8 mouse cellular contexts compared by ENCODE assay signal in the genomic region with DNA sequence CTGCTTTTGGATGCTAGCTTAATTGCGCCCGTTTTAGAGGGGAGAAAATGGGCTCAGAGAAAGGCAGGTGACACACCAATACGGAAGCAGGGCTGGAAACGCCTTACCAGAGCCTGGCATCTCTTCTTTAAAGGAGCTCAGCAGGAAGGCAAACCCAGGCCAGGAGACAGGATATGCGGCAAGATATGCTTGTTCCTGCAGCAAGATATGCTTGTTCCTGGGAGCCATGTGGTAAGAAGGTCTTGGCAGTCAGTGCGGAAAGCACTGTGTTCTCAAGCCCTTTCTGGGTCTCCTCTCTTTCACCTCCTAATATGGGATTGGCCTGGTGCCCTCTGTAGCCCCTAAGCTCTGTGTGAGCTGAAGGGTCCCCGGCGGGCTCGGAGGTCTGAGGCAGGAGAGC.
DNase-seq lines count a peak whose midpoint lies in the region; ATAC-seq and TF ChIP-seq lines count a peak whose summit lies in the region.

No protein-coding gene starts in this region.

- intact Hi-C loops in left cerebral cortex, adult 2 months (cut with DNase I): no loop called here

- DNase-seq in kidney, adult 9 months: peak; percentile 24
- DNase-seq in kidney, postnatal 14 days: no peak
- peak; percentile 56 for DNase-seq in NIH3T3 (ENCODE audit: low read depth)
- peak; percentile 39 for DNase-seq in cerebellum, adult 9-11 months
- no peak for DNase-seq in limb, embryonic 10.5 days (ENCODE audit: low spot score)
- DNase-seq in right cerebral cortex, postnatal 4 days: no peak
- no peak for DNase-seq in left cerebral cortex, adult 2 months (ENCODE audit: extremely low spot score in 1 of 2, low spot score in 2 of 2)

- peaks cover 62% of the 10 kb centered on the region for H3K4me1 ChIP-seq in limb, embryonic 10.5 days

- no peak for TF ChIP-seq CTCF in left cerebral cortex, adult 2 months (IDR thresholded peaks at IDR 0.05)

- no peaks in the 10 kb centered on the region for H3K36me3 ChIP-seq in limb, embryonic 10.5 days

- no peak for ATAC-seq in inflammation-experienced regulatory T-cells, adult 6 months

- no peaks in the 10 kb centered on the region for H3K9me3 ChIP-seq in limb, embryonic 10.5 days (replicated peaks)

- H3K4me3 ChIP-seq in limb, embryonic 10.5 days: no peak overlapping the region
- H3K4me3 ChIP-seq in left cerebral cortex, adult 2 months: no peak overlapping the region

- H3K27ac ChIP-seq in limb, embryonic 10.5 days: peak overlapping the region; percentile 71
- no peak overlapping the region for H3K27ac ChIP-seq in left cerebral cortex, adult 2 months

- WGBS in limb, embryonic 10.5 days: 71% methylated on average over 9 of the region's 9 CpGs

- H3K27me3 ChIP-seq in limb, embryonic 10.5 days (ENCODE audit: low read depth, poor library complexity, severe bottlenecking): no peaks in the 10 kb centered on the region

Comparison
In these comparisons a context has a peak if more than half of its experiments do, and no peak if none do; other contexts are left out.
1. DNase-seq: peak in kidney, adult 9 months (single experiment), NIH3T3 (single experiment) and cerebellum, adult 9-11 months (single experiment); none in kidney, postnatal 14 days (single experiment), limb, embryonic 10.5 days (single experiment), right cerebral cortex, postnatal 4 days (single experiment) and left cerebral cortex, adult 2 months (0 of 2).